Mouse (Mus musculus) ES-E14 (cell line): ENCODE results near the gene Mgat4e. TPM values are rescaled to one million over a fixed set of nuclear protein-coding genes. Genes with fewer than 3 reads are reported as not detected.

Experiments used
- DNase-seq: peaks from one replicate; pipeline ENCODE4 v3.0.0-alpha.2; 2013; ENCODE audit warnings: low read depth, low spot score
- H3K27ac ChIP-seq: 2 replicates; pipeline ENCODE4 v1.5.1; 2012; ENCODE audit warnings: low read depth, mild to moderate bottlenecking, low read length, moderate library complexity, mixed read lengths; ENCODE audit not compliant: poor library complexity, insufficient read depth, severe bottlenecking
- H3K36me3 ChIP-seq: 2 replicates; pipeline ENCODE4 v1.6.1; 2012; ENCODE audit warnings: mild to moderate bottlenecking, low read length, moderate library complexity, mixed read lengths; ENCODE audit not compliant: control insufficient read depth, poor library complexity, insufficient read depth, severe bottlenecking
- H3K4me1 ChIP-seq, 2 experiments: fragments of 150-350 bp in 1 of 2; sonication (generic) in 1 of 2; 2 replicates each; pipeline ENCODE4 v1.6.1; 2012; ENCODE audit warnings: low read length in 2 of 2, mild to moderate bottlenecking in 1 of 2, mixed read lengths in 1 of 2; ENCODE audit not compliant: control insufficient read depth in 2 of 2, insufficient read depth in 2 of 2, poor library complexity in 1 of 2
- H3K4me3 ChIP-seq, 2 experiments: fragments of 150-350 bp in 1 of 2; sonication (generic) in 1 of 2; 2 replicates each; pipeline ENCODE4 v1.5.1; 2012; ENCODE audit warnings: low read length in 2 of 2, low read depth in 1 of 2, mild to moderate bottlenecking in 1 of 2, mixed read lengths in 1 of 2; ENCODE audit not compliant: insufficient read depth in 1 of 2, poor library complexity in 1 of 2, severe bottlenecking in 1 of 2
- H3K9ac ChIP-seq: 2 replicates; pipeline ENCODE4 v1.6.1; 2012; ENCODE audit warnings: low read depth, mild to moderate bottlenecking, low read length, mixed read lengths; ENCODE audit not compliant: poor library complexity, insufficient read depth, severe bottlenecking
- H3K9me3 ChIP-seq: fragments of 150-350 bp; sonication (generic); 2 replicates; pipeline ENCODE4 v1.6.1; 2012; ENCODE audit warnings: low read depth, mild to moderate bottlenecking, low read length; ENCODE audit not compliant: control insufficient read depth, insufficient read depth
- CHD2 ChIP-seq: IDR thresholded peaks from 2 replicates; pipeline ENCODE4 v1.6.1; 2014; ENCODE audit warnings: mild to moderate bottlenecking, low read depth, low read length, inconsistent platforms
- HCFC1 ChIP-seq: IDR thresholded peaks from 2 replicates; pipeline ENCODE4 v1.6.1; 2012; ENCODE audit warnings: low read length, inconsistent platforms, borderline replicate concordance; ENCODE audit not compliant: insufficient read depth
- MAFK ChIP-seq: IDR thresholded peaks from 2 replicates; pipeline ENCODE4 v1.6.1; 2014; ENCODE audit warnings: mild to moderate bottlenecking, low read depth, low read length, inconsistent platforms; ENCODE audit not compliant: insufficient read depth
- ZC3H11A ChIP-seq: IDR thresholded peaks from 2 replicates; pipeline ENCODE4 v1.6.1; 2012; ENCODE audit warnings: low read depth, mild to moderate bottlenecking, inconsistent platforms, low read length, borderline replicate concordance
- ZNF384 ChIP-seq: IDR thresholded peaks from 2 replicates; pipeline ENCODE4 v1.6.1; 2012; ENCODE audit warnings: low read depth, low read length, inconsistent platforms
- in situ Hi-C, 2 experiments: fragments of 600-800 bp; cut with MboI; formaldehyde crosslinking; loops; one replicate each; pipeline ENCODE4 v1.15.1; 2025; ENCODE audit warnings: low sequenced_read_pairs in 2 of 2, inconsistent platforms in 1 of 2; ENCODE audit not compliant: unreplicated experiment in 2 of 2
- total RNA-seq: library from RNA; depleted of rRNA; stranded (reverse); fragments of 300-350 nt; gene quantifications from 2 replicates; pipeline ENCODE4 v1.2.3, GENCODE M21; 2012

The Mgat4e gene
- total RNA-seq, 1 experiment = 0.76 TPM

DNA sequence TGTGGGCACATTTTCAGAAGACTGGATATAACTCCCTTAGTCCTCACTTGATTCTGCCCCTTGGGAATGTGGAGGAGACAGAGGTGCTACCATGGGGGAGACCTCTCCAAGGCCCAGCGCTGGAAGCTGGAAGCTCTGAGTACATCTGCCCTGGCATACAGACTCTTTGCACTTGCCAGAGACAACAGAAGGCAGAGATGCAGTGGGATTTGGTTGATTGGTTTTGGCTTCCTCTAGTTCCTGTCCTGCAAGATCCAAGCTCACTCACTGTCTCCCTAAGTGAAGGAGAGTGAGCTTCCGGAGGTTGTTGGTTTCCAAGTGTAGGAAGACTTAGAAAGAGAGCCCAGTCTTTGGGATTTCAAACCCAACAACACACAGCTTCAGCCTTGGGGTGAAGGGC lies 33.6 kb downstream of the Mgat4e start:
- no peak for DNase-seq
- Histone ChIP-seq H3K4me3 (no peak overlapping the region), H3K9me3 (no peaks in the 10 kb centered on the region), H3K4me1 (peaks cover 4 to 6% of the 10 kb centered on the region in 2 experiments; a peak in 3 of 4 replicates), H3K9ac (no peak overlapping the region), H3K36me3 (no peaks in the 10 kb centered on the region), H3K27ac (no peak overlapping the region)
- no peak for TF ChIP-seq CHD2
- no peak for TF ChIP-seq ZNF384
- no peak for TF ChIP-seq HCFC1
- TF ChIP-seq MAFK = no peak
- TF ChIP-seq ZC3H11A = no peak
- in situ Hi-C loops = no loop called here

DNA sequence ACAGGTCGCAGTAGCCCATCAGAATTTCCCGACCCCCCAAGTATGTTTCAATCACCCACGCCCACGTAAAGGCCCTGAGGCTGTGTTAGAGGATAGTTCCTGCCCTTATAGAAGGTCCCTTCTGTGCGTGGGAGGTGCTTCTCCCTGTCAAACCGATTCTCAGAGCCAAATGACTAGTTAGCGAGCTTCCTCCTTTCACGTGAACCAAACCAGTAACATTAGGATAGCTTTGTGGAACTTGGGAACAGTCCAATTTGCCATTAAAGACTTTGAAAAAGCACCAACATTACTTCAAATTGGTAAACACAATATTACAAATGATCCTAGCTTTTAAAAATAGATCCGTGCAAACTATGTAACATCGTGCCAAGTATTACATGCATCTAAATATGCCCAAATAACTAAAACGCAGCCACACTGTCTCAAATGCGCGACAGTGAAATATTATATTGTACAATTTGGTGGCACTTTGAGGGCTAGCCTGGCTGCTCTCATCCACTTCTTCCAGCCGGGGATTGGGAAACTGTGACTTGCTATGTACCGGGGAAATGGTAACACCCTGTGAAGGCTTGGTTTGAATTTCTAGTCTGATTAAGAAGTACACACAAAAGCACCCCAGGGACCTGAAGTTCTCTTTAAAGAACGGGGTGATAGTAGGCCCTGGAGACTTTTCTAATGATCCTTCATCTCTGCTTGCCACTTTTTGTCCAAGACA lies 35.4 kb downstream of the Mgat4e start:
- peak overlapping the region; percentile 51 to 62 for H3K4me3 ChIP-seq
- no peak overlapping the region for H3K9ac ChIP-seq
- H3K27ac ChIP-seq = no peak overlapping the region
- H3K9me3 ChIP-seq = no peaks in the 10 kb centered on the region
- H3K4me1 ChIP-seq = peaks cover 4 to 6% of the 10 kb centered on the region in 2 experiments; a peak in 3 of 4 replicates
- no peak for TF ChIP-seq MAFK
- TF ChIP-seq CHD2 = no peak
- TF ChIP-seq ZNF384 = no peak
- TF ChIP-seq HCFC1 = no peak
- no peak for TF ChIP-seq ZC3H11A
- DNase-seq = no peak
- no peaks in the 10 kb centered on the region for H3K36me3 ChIP-seq
- in situ Hi-C loops = no loop called here

GRCm38 (mm10) chr1:134513312-134513860 lies 36.1 kb downstream of the Mgat4e start:
- Histone ChIP-seq H3K9ac (peak overlapping the region; percentile 9), H3K9me3 (no peaks in the 10 kb centered on the region), H3K36me3 (no peaks in the 10 kb centered on the region), H3K4me1 (peaks cover 2 to 6% of the 10 kb centered on the region in 2 experiments; a peak in 2 of 4 replicates), H3K4me3 (peak overlapping the region; percentile 51 to 62), H3K27ac (no peak overlapping the region)
- no peak for DNase-seq
- TF ChIP-seq ZC3H11A (no peak), CHD2 (no peak), ZNF384 (no peak), MAFK (no peak), HCFC1 (no peak)
- in situ Hi-C loops = no loop called here

DNA sequence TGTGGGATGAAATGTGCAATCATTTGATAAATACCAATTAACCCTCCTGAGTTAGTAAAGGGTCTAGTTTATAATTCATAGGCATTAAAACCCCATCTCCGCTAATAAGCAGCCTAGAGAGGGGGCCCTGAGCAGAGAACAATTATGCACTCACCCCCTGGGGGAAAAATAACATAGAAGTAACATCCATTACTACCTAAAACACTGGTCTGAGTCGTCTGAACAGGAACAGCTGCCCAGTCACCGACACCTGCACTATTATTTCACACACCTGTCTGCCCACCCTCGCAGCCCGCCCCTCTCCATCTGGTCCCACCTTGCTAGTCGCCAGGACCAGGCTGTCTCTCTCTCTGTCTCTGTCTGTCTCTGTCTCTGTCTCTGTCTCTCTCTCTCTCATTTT lies 36.9 kb downstream of the Mgat4e start:
- H3K36me3 ChIP-seq = no peaks in the 10 kb centered on the region
- no peaks in the 10 kb centered on the region for H3K9me3 ChIP-seq
- no peak overlapping the region; a peak in 1 of 4 replicates for H3K4me3 ChIP-seq
- DNase-seq = no peak
- H3K4me1 ChIP-seq = peaks cover 2 to 6% of the 10 kb centered on the region in 2 experiments; a peak in 2 of 4 replicates
- in situ Hi-C loops = no loop called here
- H3K27ac ChIP-seq = no peak overlapping the region
- H3K9ac ChIP-seq = no peak overlapping the region
- TF ChIP-seq CHD2 (no peak), ZNF384 (no peak), HCFC1 (no peak), MAFK (no peak), ZC3H11A (no peak)

DNA sequence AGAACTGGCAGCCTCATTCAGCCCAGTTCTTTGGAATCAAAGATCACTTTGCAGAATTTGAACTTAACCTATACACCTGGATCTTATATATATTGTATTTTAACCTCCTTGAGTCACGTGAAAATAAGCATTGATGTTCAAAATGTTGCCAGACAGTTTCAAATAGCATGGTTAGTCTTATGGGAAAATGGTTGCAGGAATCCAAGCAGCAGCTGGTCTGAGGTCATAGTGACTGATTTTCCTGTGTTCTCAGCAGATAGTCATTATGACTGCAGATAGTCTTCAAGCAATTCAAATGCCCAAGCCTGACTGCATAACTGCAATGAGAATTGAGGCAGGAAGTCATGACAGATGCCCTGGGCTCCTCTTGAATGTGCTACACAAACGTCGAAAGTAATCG lies 37.3 kb downstream of the Mgat4e start:
- DNase-seq = no peak
- in situ Hi-C loops = no loop called here

More for the DNA sequence above, 37.3 kb downstream of the Mgat4e start:
- TF ChIP-seq ZNF384 (no peak), MAFK (no peak), ZC3H11A (no peak), CHD2 (no peak), HCFC1 (no peak)
- Histone ChIP-seq H3K9ac (no peak overlapping the region), H3K4me1 (peaks cover 2 to 4% of the 10 kb centered on the region in 2 experiments; a peak in 2 of 4 replicates), H3K4me3 (no peak overlapping the region), H3K27ac (no peak overlapping the region), H3K9me3 (no peaks in the 10 kb centered on the region), H3K36me3 (no peaks in the 10 kb centered on the region)
